Mouse (Mus musculus) heart, postnatal 4 days (tissue): ENCODE data around the gene Alyref. TPM values are rescaled to one million over a fixed set of nuclear protein-coding genes. Genes with fewer than 3 reads are reported as not detected.

ENCODE experiments used
- DNase-seq: peaks from one replicate; pipeline ENCODE4 v3.0.0; 2021
- total RNA-seq, 2 experiments: library from RNA; stranded (reverse); gene quantifications; 2 replicates each; pipeline ENCODE4 v1.2.3; 2021

Gene Alyref
- total RNA-seq, 2 experiments from 2014 or later: 134 TPM

- no peak for DNase-seq
Measured at GRCm38 (mm10) chr11:120625152-120625775, 27.1 kb upstream of the Alyref start, which contains the start of gene Sirt7. Sirt7 (minus strand) TSS chr11:120625240.

- peak; percentile 87 for DNase-seq
Measured at GRCm38 (mm10) chr11:120624680-120625111, 26.5 kb upstream of the Alyref start.

GRCm38 (mm10) chr11:120623961-120624679 lies 26.0 kb upstream of the Alyref start:
- peak; percentile 78 for DNase-seq

- no peak for DNase-seq
Measured at GRCm38 (mm10) chr11:120622805-120623204, 24.6 kb upstream of the Alyref start.

GRCm38 (mm10) chr11:120620195-120620594 lies 22.0 kb upstream of the Alyref start:
- no peak for DNase-seq

GRCm38 (mm10) chr11:120618619-120619535 lies 20.7 kb upstream of the Alyref start:
- DNase-seq: no peak

GRCm38 (mm10) chr11:120617519-120618112 lies 19.5 kb upstream of the Alyref start, which contains the start of gene Pcyt2:
Pcyt2 (minus strand) TSS chr11:120617936.
- peak; percentile 92 for DNase-seq

GRCm38 (mm10) chr11:120616617-120617294 lies 18.6 kb upstream of the Alyref start:
- DNase-seq: no peak

GRCm38 (mm10) chr11:120615606-120616203 lies 17.5 kb upstream of the Alyref start:
- no peak for DNase-seq

GRCm38 (mm10) chr11:120615167-120615566 lies 17.0 kb upstream of the Alyref start:
- DNase-seq: no peak

GRCm38 (mm10) chr11:120613976-120614375 lies 15.8 kb upstream of the Alyref start:
- DNase-seq: no peak

- no peak for DNase-seq
Measured at GRCm38 (mm10) chr11:120613481-120613972, 15.4 kb upstream of the Alyref start.

- DNase-seq: peak; percentile 85
Measured at GRCm38 (mm10) chr11:120612763-120613162, 14.6 kb upstream of the Alyref start.

GRCm38 (mm10) chr11:120610477-120611046 lies 12.4 kb upstream of the Alyref start:
- DNase-seq: no peak

GRCm38 (mm10) chr11:120609250-120609649 lies 11.1 kb upstream of the Alyref start:
- no peak for DNase-seq

GRCm38 (mm10) chr11:120608241-120609034 lies 10.3 kb upstream of the Alyref start, which contains the start of gene Npb:
Npb (plus strand) TSS chr11:120608477.
- no peak for DNase-seq

- DNase-seq: no peak
Measured at GRCm38 (mm10) chr11:120606764-120607163, 8.6 kb upstream of the Alyref start.

GRCm38 (mm10) chr11:120605667-120606066 lies 7.5 kb upstream of the Alyref start:
- DNase-seq: no peak

- DNase-seq: no peak
Measured at GRCm38 (mm10) chr11:120603545-120603944, 5.4 kb upstream of the Alyref start.

GRCm38 (mm10) chr11:120600716-120601115 lies 2.6 kb upstream of the Alyref start:
- DNase-seq: no peak
